Mouse (Mus musculus): Measurements from ENCODE around the gene Akap12.

DNA sequence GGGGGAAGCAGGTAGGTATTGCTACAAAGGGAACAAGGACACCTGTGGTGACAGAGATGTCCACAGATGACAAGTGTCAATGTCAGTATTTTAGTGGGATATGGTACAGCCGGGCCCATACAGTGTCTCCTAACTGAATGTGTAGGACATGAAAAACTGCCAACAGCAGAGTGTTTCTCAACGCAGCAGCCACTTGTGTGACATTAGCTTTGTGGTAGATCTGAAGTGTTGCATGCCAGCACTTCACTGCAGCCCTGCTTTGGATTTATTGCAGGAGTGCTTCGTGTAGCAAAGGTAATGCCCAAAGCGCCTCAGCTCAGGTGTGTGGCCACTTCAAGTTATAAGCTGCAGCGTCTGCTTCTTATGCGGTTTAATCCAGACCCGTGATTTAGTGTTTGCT, 110.8 kb downstream of the Akap12 start:
- TF ChIP-seq CTCF (IDR thresholded peaks at IDR 0.05; ENCODE audit: borderline replicate concordance, insufficient read depth, low read length) (no peak), POLR2A (IDR thresholded peaks at IDR 0.05; ENCODE audit: low read depth, low read length) (no peak)

Measured in embryonic fibroblast, embryonic 13.5 days (primary cell).